Mouse (Mus musculus) ES-Bruce4 (cell line): ENCODE results near the gene Nr2f6.

Source experiments
- CTCF ChIP-seq: IDR thresholded peaks from one replicate; pipeline ENCODE4 v1.8.1; 2011; ENCODE audit warnings: low read depth, low read length
- POLR2A ChIP-seq: IDR thresholded peaks from one replicate; pipeline ENCODE4 v1.8.1; 2011; ENCODE audit warnings: low read length; ENCODE audit not compliant: insufficient read depth

- no peak for TF ChIP-seq CTCF
- TF ChIP-seq POLR2A: no peak
These were observed 25.7 kb upstream of the Nr2f6 start for GRCm38 (mm10) chr8:71407441-71407840.
